Mouse (Mus musculus) B cell, adult 2 months (primary cell): ENCODE data around the gene Asb2.

Experiments
- DNase-seq, 2 experiments: peaks; one replicate each; pipeline ENCODE4 v3.0.0; 2022

Asb2 gene

DNA sequence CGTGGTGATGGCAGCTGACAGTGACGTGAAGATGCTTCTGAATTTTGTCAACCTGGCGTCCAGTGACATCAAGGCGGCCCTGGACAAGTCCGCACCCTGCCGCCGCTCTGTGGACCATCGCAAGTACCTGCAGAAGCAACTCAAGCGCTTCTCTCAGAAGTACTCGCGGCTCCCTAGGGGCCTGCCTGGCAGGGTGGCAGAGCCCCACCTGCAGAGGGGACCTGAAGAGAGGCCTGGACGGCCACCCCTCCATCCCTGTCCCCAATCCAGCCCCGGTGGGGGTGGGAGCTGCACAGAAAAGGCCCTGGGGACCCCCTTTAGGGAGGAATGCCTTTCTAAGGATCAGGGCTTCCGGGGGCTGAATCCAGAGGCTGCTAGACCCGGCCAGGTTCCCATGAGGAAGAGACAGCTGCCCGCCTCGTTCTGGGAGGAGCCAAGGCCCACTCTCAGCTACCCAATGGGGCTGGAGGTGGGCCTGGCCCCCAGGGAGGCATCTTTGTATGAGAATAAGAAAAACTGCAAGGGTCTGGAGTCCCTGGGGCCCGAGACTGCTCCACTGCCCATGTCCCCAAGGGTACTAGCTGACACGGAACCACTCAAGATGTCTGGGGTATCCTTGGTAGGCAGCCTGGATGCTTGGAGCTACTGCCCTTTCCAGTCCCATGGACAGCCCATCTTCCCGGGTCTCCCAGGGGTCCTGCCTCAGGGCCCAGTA lies 39.8 kb downstream of the Asb2 start:
- no peak for DNase-seq

- no peak for DNase-seq
Observed at GRCm38 (mm10) chr12:103314640-103315361, 41.0 kb downstream of the Asb2 start.

DNA sequence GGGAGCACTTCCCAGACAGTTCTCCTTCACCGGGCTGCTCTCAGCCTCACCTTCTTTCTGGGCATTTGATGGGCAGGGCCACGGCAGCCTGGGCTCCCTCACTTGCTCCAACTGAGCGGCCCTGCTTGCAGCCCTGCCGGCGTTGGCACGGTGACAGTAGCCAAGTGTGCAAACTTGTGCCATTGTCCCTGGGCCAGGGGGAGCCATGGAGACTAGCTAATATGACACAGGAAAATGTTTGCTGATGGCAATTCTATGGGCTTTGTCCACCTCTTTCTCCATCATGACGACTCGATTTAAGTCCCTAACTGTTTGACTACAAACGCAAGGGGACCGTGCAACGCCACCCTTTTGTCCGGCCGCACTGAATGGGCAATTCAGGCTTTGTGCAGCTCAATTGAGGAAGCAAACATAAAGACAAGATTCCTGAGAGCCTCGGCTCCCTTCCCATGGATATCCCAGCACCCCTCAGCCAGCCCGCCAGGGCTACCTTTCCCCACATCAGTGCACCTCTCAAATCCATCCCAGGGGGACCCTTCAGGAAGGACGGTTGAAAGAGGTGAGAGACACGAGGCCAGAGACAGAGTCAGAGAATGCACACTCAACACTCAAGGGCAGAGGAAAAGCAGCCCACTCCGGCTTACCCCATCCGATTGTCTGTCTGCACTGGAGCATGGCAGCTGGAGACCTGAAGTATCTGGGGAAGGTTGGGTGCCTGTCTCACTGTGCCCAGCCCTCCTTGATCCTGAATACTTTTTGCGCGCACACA lies 41.7 kb downstream of the Asb2 start:
- no peak for DNase-seq

GRCm38 (mm10) chr12:103313274-103313673 lies 42.5 kb downstream of the Asb2 start:
- DNase-seq: no peak

GRCm38 (mm10) chr12:103311921-103312320 lies 43.9 kb downstream of the Asb2 start:
- DNase-seq: no peak

- DNase-seq: no peak
Observed at GRCm38 (mm10) chr12:103310744-103311267, 45.0 kb downstream of the Asb2 start, which contains the start of gene Fam181a. Gene Fam181a, plus strand, starts transcription at chr12:103310975.

DNA sequence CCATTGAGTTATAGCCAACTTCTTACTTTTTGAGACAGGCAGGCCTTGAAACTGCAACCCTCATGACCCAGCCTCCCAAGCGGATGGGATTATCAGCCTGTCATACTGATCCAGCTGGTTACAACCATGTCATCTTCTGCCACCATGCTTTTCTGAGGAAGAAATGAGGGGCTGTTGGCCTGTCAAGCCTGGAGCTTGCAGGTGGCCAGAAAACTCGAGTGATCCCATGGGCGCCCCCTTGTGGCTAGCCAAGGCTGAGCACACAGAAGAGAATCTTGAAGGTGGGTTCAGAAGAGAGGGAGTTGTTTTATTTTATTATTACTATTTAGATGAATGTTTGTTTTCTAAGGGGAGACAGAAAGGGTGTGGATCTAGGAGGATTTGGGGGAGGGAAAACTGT lies 49.1 kb downstream of the Asb2 start:
- DNase-seq: peak; percentile 71 to 72

- no peak for DNase-seq
Observed at GRCm38 (mm10) chr12:103306224-103306623, 49.6 kb downstream of the Asb2 start.

DNA sequence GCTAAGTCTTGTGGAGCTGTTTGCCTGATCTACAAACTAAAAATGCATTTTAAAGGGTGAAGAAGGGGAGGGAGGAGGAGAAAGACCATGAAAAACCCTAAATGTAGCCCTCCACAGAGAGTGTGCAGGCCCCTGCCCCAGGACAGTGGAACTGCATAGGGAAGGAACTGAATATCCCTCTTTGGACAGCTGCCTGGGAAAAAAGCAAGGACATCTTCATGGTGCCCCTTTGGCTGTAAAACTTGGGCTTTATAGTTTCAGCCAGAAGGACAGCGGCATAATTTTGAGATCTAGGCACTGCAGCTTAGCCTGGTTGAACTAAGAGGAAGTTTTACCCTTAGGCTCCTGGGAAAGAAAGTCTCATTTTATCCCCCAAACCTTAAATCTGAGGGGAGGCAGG lies 52.8 kb downstream of the Asb2 start:
- DNase-seq: no peak

DNA sequence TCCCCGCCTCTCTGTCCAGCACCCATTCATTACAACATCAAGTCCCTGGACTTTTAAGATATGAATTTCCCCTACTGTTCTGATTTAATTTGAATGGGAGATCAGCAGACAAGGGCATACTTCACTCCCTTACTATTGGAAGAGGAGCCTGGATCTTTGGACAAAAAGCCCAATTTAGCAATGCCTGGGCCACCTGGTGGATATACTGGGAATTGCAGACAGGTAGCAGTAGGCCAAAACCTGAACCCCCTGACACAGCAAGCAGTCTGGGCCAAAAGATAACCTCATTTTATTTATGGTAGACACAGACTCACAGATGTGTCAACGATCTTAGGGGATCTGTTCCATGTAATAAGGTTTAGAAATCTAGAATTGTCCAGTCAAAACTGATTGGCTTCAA lies 54.2 kb downstream of the Asb2 start:
- DNase-seq: peak; percentile 59 to 66

DNA sequence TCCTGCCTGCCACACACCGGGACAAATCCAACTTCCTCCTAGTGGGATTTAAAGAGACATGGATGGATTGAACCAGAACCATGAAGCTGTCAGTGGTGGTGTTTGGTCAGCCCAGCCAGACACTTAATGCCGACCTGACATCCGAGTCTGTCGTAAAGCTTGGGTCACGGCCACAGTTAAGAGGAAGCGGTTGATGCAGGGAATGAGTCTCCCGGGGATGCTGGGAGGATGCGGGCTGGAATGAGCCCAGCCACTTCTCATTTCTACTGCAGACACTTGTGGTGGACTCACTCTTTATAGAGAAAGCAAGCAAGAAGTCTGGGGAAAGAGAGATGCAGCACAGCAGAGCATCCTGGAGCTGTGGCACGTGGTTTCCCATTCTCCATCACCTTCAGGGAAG lies 55.3 kb downstream of the Asb2 start:
- DNase-seq: no peak

DNA sequence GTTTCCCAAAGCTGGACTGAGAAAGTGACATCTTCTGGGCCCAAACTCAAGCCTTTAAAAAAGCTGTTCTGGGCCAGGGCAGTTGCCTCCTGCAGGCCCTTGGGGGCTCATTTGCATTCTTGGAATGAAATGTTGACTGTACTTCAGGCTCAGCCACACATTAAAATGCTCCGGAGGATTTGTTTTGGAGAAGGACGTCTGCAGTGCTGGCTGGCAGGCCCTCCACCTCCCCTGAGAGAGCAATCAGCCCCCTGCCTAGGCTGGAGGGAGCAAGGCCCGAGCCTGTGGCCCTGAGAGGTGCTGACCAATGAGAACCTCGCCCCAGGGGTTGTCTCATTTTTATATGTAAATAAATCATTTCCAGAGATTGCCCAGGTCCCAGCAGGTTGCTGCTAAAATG lies 59.5 kb downstream of the Asb2 start:
- no peak for DNase-seq

DNA sequence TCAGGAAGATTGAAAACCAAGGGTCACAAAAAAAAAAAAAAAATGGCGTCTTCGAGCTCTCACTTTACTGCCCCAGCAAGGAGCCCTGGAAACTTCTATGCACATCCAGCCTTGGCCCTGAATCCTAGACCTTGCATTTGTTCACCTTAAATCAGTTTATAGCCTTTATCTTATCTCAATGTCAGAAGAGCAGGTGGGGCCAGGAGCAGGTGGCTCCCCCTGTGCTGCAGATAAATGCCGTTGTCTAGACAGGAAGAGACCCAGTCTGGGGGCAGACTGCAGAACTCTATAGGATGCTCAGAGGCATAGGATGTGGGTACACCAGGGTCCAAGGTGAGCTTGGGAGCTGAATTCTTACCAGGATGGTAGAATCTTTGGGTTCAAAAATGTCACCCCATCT lies 63.4 kb downstream of the Asb2 start:
- DNase-seq: no peak

GRCm38 (mm10) chr12:103287276-103287675 lies 68.5 kb downstream of the Asb2 start:
- DNase-seq: no peak

DNA sequence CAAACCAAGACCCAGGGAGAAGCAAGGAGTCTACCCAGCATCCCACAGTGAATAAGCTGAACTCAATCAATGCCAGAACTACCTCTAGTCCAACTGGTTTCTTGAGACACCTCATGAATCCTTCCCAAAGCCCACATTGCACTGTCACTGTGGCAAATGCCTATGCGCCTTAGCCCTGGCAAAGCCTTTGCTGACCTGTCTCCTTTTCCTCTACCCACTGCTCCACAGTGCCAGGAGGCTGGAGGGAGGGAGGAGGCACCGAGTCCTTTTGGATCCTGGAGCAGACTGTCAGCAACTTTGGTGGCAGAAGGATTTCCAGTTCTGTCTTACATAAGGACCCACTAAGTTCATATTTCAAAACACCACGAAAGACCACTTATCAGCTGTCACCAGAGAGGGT lies 72.4 kb downstream of the Asb2 start:
- no peak for DNase-seq

GRCm38 (mm10) chr12:103282936-103283335 lies 72.9 kb downstream of the Asb2 start:
- DNase-seq: no peak

- DNase-seq: no peak
Observed at GRCm38 (mm10) chr12:103281912-103282311, 73.9 kb downstream of the Asb2 start.

DNA sequence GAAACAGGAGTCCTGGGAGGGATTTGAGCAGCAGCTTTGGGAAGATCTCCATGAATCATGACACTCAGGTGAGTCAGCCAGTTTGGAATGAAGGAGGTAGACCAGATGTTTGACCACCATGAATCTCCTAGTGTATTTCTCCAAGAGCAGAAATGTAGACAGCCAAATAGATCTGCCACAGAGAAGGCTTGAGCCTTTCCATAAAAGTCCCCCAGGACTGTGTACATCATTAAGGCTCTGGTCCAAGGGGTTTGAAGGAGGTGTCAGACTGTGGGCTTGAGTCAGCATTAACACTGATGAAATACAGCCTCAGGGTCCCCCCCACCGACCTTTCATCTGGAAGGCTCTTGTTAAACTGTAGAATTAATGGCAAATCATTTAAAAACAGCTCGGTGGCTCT lies 74.3 kb downstream of the Asb2 start:
- DNase-seq: no peak

- no peak for DNase-seq
Observed at GRCm38 (mm10) chr12:103276422-103276821, 79.4 kb downstream of the Asb2 start.

GRCm38 (mm10) chr12:103273732-103274131 lies 82.1 kb downstream of the Asb2 start:
- DNase-seq: peak in 1 of 2 experiments; percentile 6

DNA sequence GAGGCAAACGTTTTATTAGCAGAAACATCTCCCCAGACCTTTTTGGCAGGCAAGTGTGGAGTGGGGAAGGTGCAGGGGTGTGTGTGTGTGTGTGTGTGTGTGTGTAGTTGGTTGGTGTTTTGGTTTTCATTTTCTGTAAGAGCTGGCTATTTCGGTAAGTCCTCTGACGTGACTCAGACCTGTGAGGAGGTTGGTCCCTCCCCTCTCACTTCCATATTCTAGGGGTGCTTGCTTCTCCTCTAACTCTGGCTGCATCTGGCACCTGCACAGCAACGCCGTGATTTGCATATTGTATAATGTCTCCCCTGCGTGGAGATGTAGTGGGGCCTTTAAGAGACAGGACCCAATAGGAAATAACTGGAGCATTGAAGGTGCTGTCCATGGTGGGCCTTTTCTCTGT lies 82.8 kb downstream of the Asb2 start:
- DNase-seq: peak; percentile 32 to 42

- DNase-seq: no peak
Observed at GRCm38 (mm10) chr12:103272176-103272575, 83.6 kb downstream of the Asb2 start.
